Mouse (Mus musculus) intestine, postnatal 0 days (tissue): ENCODE results near the gene Elf5. TPM values are rescaled to one million over a fixed set of nuclear protein-coding genes. Genes with fewer than 3 reads are reported as not detected.
A peak's percentile ranks its signal among the peaks of the same experiment; 100 is the strongest.

ENCODE experiments used
- ATAC-seq: fragments of 200-750 bp; cut with Nextera tagmentation; 2 replicates; pipeline ENCODE4 v1.8.0; 2017; ENCODE audit warnings: mild to moderate bottlenecking, moderate TSS enrichment, moderate library complexity
- H3K27ac ChIP-seq: fragments of 300-500 bp; sonication (generic); 2 replicates; pipeline ENCODE4 v1.5.1; 2014; ENCODE audit warnings: mild to moderate bottlenecking, low read depth, low read length, moderate library complexity
- H3K27me3 ChIP-seq: fragments of 300-500 bp; sonication (generic); replicated peaks from 2 replicates; pipeline ENCODE4 v1.6.1; 2014; ENCODE audit warnings: low read length, mixed read lengths; ENCODE audit not compliant: control insufficient read depth, insufficient read depth
- H3K36me3 ChIP-seq: fragments of 300-500 bp; sonication (generic); 2 replicates; pipeline ENCODE4 v1.6.1; 2014; ENCODE audit warnings: mild to moderate bottlenecking, moderate library complexity; ENCODE audit not compliant: control insufficient read depth, insufficient read depth
- H3K4me1 ChIP-seq: fragments of 300-500 bp; sonication (generic); replicated peaks from 2 replicates; pipeline ENCODE4 v1.6.1; 2014; ENCODE audit warnings: antibody characterized with exemption, low read length, mixed read lengths; ENCODE audit not compliant: control insufficient read depth, insufficient read depth
- H3K4me2 ChIP-seq: fragments of 300-500 bp; sonication (generic); replicated peaks from 2 replicates; pipeline ENCODE4 v1.6.1; 2014; ENCODE audit warnings: low read depth, mild to moderate bottlenecking, moderate library complexity
- H3K4me3 ChIP-seq: fragments of 300-500 bp; sonication (generic); 2 replicates; pipeline ENCODE4 v1.5.1; 2014; ENCODE audit warnings: low read depth, low read length
- H3K9ac ChIP-seq: fragments of 300-500 bp; sonication (generic); 2 replicates; pipeline ENCODE4 v1.6.1; 2014; ENCODE audit warnings: mild to moderate bottlenecking, low read depth, low read length
- H3K9me3 ChIP-seq: fragments of 300-500 bp; sonication (generic); 2 replicates; pipeline ENCODE4 v1.6.1; 2016; ENCODE audit warnings: mixed run types; ENCODE audit not compliant: control insufficient read depth
- CTCF ChIP-seq: sonication (generic); IDR thresholded peaks from 2 replicates; pipeline ENCODE4 v1.5.1; 2016; ENCODE audit warnings: low read depth, mild to moderate bottlenecking, control low read depth, antibody characterized with exemption, moderate library complexity
- WGBS: fragments of 180-500 bp; shearing (Covaris S2); extraction: QIAGEN DNeasy Blood & Tissue Kit; methylation state at CpG from one replicate; pipeline ENCODE4 v1.1.7; 2014; 5-methylcytosine and 5-hydroxymethylcytosine counted together
- polyA plus RNA-seq: library from polyadenylated mRNA; unstranded; fragments of >200 nt; fragmentation: Nextera tagmentation; extraction: Ambion mirVana; gene quantifications from 2 replicates; pipeline ENCODE4 v1.2.1, GENCODE M21; 2015

Gene Elf5
- polyA plus RNA-seq, 1 experiment from 2014 or later, result not detected

GRCm38 (mm10) chr2:103428356-103428755, 16.9 kb downstream of the Elf5 start:
- Histone ChIP-seq H3K4me3 (no peak overlapping the region), H3K4me1 (no peaks in the 10 kb centered on the region), H3K9me3 (no peaks in the 10 kb centered on the region), H3K36me3 (no peaks in the 10 kb centered on the region), H3K27me3 (no peaks in the 10 kb centered on the region), H3K4me2 (no peak overlapping the region), H3K27ac (no peak overlapping the region), H3K9ac (no peak overlapping the region)
- WGBS, result 55% methylated on average over 3 of the region's 3 CpGs
- TF ChIP-seq CTCF, result no peak
- no peak for ATAC-seq

- H3K27ac ChIP-seq, result no peak overlapping the region
- no peak overlapping the region for H3K9ac ChIP-seq
- no peaks in the 10 kb centered on the region for H3K36me3 ChIP-seq
- WGBS, result 43% methylated on average over 1 of the region's 1 CpGs
- no peaks in the 10 kb centered on the region for H3K9me3 ChIP-seq
- no peaks in the 10 kb centered on the region for H3K4me1 ChIP-seq
- no peak for ATAC-seq
- H3K4me3 ChIP-seq, result no peak overlapping the region
- no peak for TF ChIP-seq CTCF
- no peak overlapping the region for H3K4me2 ChIP-seq
- no peaks in the 10 kb centered on the region for H3K27me3 ChIP-seq
Measured at GRCm38 (mm10) chr2:103430712-103431111, 19.2 kb downstream of the Elf5 start.

- H3K9me3 ChIP-seq, result no peaks in the 10 kb centered on the region
- H3K4me1 ChIP-seq, result no peaks in the 10 kb centered on the region
- H3K9ac ChIP-seq, result no peak overlapping the region
- ATAC-seq, result no peak
- no peak overlapping the region for H3K4me2 ChIP-seq
- WGBS, result 63% methylated on average over 8 of the region's 8 CpGs
- H3K27me3 ChIP-seq, result no peaks in the 10 kb centered on the region
- H3K36me3 ChIP-seq, result no peaks in the 10 kb centered on the region
- TF ChIP-seq CTCF, result no peak
- H3K4me3 ChIP-seq, result no peak overlapping the region
- no peak overlapping the region for H3K27ac ChIP-seq
Measured at GRCm38 (mm10) chr2:103432695-103433275, 21.3 kb downstream of the Elf5 start.

- Histone ChIP-seq H3K9ac (no peak overlapping the region), H3K4me1 (no peaks in the 10 kb centered on the region), H3K4me3 (no peak overlapping the region), H3K27ac (no peak overlapping the region), H3K36me3 (no peaks in the 10 kb centered on the region), H3K27me3 (no peaks in the 10 kb centered on the region), H3K9me3 (no peaks in the 10 kb centered on the region), H3K4me2 (no peak overlapping the region)
- no peak for TF ChIP-seq CTCF
- no peak for ATAC-seq
- 90% methylated on average over 2 of the region's 2 CpGs for WGBS
Measured at GRCm38 (mm10) chr2:103435110-103435509, 23.6 kb downstream of the Elf5 start.

GRCm38 (mm10) chr2:103436534-103436933, 25.0 kb downstream of the Elf5 start:
- no peak for ATAC-seq
- Histone ChIP-seq H3K9ac (no peak overlapping the region), H3K4me3 (no peak overlapping the region), H3K9me3 (no peaks in the 10 kb centered on the region), H3K36me3 (no peaks in the 10 kb centered on the region), H3K4me2 (no peak overlapping the region), H3K27ac (no peak overlapping the region), H3K27me3 (no peaks in the 10 kb centered on the region), H3K4me1 (no peaks in the 10 kb centered on the region)
- TF ChIP-seq CTCF, result no peak
- WGBS, result 37% methylated on average over 5 of the region's 5 CpGs

GRCm38 (mm10) chr2:103439071-103439622, 27.7 kb downstream of the Elf5 start:
- ATAC-seq, result no peak
- Histone ChIP-seq H3K4me2 (no peak overlapping the region), H3K27ac (no peak overlapping the region), H3K27me3 (no peaks in the 10 kb centered on the region), H3K4me1 (no peaks in the 10 kb centered on the region), H3K4me3 (no peak overlapping the region), H3K9ac (no peak overlapping the region), H3K36me3 (no peaks in the 10 kb centered on the region), H3K9me3 (no peaks in the 10 kb centered on the region)
- no peak for TF ChIP-seq CTCF
- WGBS, result 96% methylated on average over 11 of the region's 11 CpGs

GRCm38 (mm10) chr2:103439710-103440109, 28.2 kb downstream of the Elf5 start:
- H3K36me3 ChIP-seq, result no peaks in the 10 kb centered on the region
- H3K27ac ChIP-seq, result no peak overlapping the region
- H3K4me3 ChIP-seq, result no peak overlapping the region
- peak overlapping the region; percentile 50 for H3K4me2 ChIP-seq
- ATAC-seq, result 0 out of 2 replicates have a peak, but pooled peaks have one; percentile 25
- H3K27me3 ChIP-seq, result no peaks in the 10 kb centered on the region
- H3K9me3 ChIP-seq, result no peaks in the 10 kb centered on the region
- no peak overlapping the region for H3K9ac ChIP-seq
- peak; percentile 91 for TF ChIP-seq CTCF
- 10% methylated on average over 12 of the region's 12 CpGs for WGBS
- H3K4me1 ChIP-seq, result no peaks in the 10 kb centered on the region
